Mouse (Mus musculus) ES-Bruce4 (cell line): ENCODE data around the gene Psmd3. TPM values are rescaled to one million over a fixed set of nuclear protein-coding genes. Genes with fewer than 3 reads are reported as not detected.
"Not testable (repeated sequence)": the region's sequence is repeated elsewhere in the genome, so short reads cannot be mapped to it uniquely, and the experiment has no call there.

Source experiments
- H3K27ac ChIP-seq: 2 replicates; pipeline ENCODE4 v1.5.1; 2012; ENCODE audit warnings: low read length, inconsistent platforms; ENCODE audit not compliant: insufficient read depth
- H3K27me3 ChIP-seq: 2 replicates; pipeline ENCODE4 v1.6.1; 2012; ENCODE audit warnings: mild to moderate bottlenecking, low read length, inconsistent platforms; ENCODE audit not compliant: control insufficient read depth, poor library complexity, insufficient read depth, severe bottlenecking
- H3K36me3 ChIP-seq: 2 replicates; pipeline ENCODE4 v1.6.1; 2012; ENCODE audit warnings: inconsistent platforms, mild to moderate bottlenecking, low read length, moderate library complexity; ENCODE audit not compliant: control insufficient read depth, poor library complexity, insufficient read depth, severe bottlenecking
- H3K4me1 ChIP-seq: one replicate; pipeline ENCODE4 v1.8.1; 2011; ENCODE audit warnings: low read length; ENCODE audit not compliant: control insufficient read depth, insufficient read depth
- H3K4me3 ChIP-seq: 2 replicates; pipeline ENCODE4 v1.5.1; 2011; ENCODE audit warnings: low read depth, mild to moderate bottlenecking, low read length
- H3K9ac ChIP-seq: 2 replicates; pipeline ENCODE4 v1.6.1; 2012; ENCODE audit warnings: low read depth, mild to moderate bottlenecking, inconsistent platforms; ENCODE audit not compliant: poor library complexity, severe bottlenecking
- H3K9me3 ChIP-seq: replicated peaks from 2 replicates; pipeline ENCODE4 v1.6.1; 2012; ENCODE audit warnings: mild to moderate bottlenecking, low read length, inconsistent platforms; ENCODE audit not compliant: control insufficient read depth, poor library complexity, insufficient read depth, severe bottlenecking
- CTCF ChIP-seq: IDR thresholded peaks from one replicate; pipeline ENCODE4 v1.8.1; 2011; ENCODE audit warnings: low read depth, low read length
- EP300 ChIP-seq: IDR thresholded peaks from 2 replicates; pipeline ENCODE4 v1.6.1; 2011; ENCODE audit warnings: low read depth, low read length; ENCODE audit not compliant: insufficient read depth
- POLR2A ChIP-seq: IDR thresholded peaks from one replicate; pipeline ENCODE4 v1.8.1; 2011; ENCODE audit warnings: low read length; ENCODE audit not compliant: insufficient read depth
- polyA plus RNA-seq: library from polyadenylated mRNA; stranded (reverse); fragments of >200 nt; gene quantifications from 2 replicates; pipeline ENCODE4 v1.2.4, GENCODE M21; 2011; ENCODE audit warnings: low read depth; ENCODE audit not compliant: missing spikeins, insufficient read depth, insufficient read length

Gene Psmd3
- polyA plus RNA-seq, 1 experiment, result 129 TPM

DNA sequence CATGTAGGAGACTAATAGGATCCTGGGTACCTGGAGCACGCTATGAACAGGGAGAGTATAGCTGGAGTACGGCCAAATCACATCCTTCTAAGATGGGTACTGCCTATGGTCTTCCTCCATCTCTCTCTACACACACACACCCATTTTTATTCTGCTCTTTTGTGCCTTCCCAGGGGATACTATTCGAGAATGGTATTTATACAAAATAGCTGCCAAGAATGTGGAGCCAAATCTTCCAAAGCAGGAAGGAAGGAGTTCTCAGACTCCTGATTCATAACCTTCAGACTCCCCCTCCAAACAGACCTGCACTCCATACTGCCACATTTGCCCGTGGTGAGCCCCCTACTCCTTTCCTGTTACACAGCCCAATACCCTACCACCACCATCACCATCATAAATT is 48.4 kb downstream of the Psmd3 start:
- Histone ChIP-seq H3K9me3 (0 out of 2 replicates have a peak, but pooled peaks cover 4% of the 10 kb centered on the region), H3K36me3 (peaks cover 8% of the 10 kb centered on the region), H3K27me3 (no peaks in the 10 kb centered on the region), H3K9ac (no peak overlapping the region), H3K27ac (no peak overlapping the region), H3K4me3 (no peak overlapping the region), H3K4me1 (no peaks in the 10 kb centered on the region)
- TF ChIP-seq EP300 (no peak), POLR2A (no peak), CTCF (no peak)

DNA sequence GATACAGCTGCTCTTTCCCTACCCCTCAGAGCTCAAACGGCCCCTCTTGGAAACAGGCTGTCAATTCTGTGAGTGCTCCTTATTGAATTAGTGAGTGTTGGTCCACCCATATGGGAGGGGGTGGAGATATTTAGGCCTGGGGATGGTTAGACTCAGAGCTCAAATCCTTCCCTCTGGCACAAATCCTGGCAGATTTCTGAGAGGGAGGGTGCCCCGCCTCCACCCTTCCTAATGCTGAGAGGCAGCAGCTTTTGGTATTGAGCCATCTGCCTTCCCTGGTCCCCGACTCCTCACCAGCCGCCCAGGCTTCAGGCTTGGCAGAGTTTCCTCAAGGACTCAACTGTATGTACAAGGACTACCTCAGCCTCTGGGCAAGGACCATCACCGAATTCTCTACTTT is 48.8 kb downstream of the Psmd3 start:
- H3K27me3 ChIP-seq, result no peaks in the 10 kb centered on the region
- no peak for TF ChIP-seq EP300
- TF ChIP-seq POLR2A, result no peak
- H3K36me3 ChIP-seq, result peaks cover 8% of the 10 kb centered on the region
- H3K4me1 ChIP-seq, result no peaks in the 10 kb centered on the region
- no peak overlapping the region for H3K27ac ChIP-seq
- no peak overlapping the region for H3K9ac ChIP-seq
- H3K9me3 ChIP-seq, result 0 out of 2 replicates have a peak, but pooled peaks cover 4% of the 10 kb centered on the region
- H3K4me3 ChIP-seq, result no peak overlapping the region

DNA sequence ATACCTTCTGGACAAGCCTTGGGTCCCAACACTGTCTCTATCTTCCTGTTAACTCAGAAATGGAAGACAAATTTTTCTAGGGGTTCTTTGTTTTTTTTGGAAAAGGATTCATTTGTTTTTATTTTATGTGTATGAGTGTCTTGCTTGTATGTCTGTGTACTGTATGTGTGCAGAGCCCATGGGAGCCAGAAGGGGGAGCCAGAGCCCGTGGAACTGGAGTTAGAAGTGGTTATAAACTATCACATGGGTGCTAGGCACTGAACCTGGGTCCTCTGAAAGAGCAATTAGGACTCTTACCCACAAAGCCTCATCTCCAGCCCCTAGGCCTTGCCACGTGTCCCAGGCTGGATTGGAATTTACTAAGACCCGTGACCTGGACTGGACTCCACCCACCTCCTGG is 51.7 kb downstream of the Psmd3 start:
- Histone ChIP-seq H3K27me3 (no peaks in the 10 kb centered on the region), H3K36me3 (no peaks in the 10 kb centered on the region), H3K9ac (no peak overlapping the region), H3K9me3 (0 out of 2 replicates have a peak, but pooled peaks cover 4% of the 10 kb centered on the region), H3K4me3 (no peak overlapping the region), H3K4me1 (peaks cover 4% of the 10 kb centered on the region), H3K27ac (no peak overlapping the region)
- TF ChIP-seq EP300, result no peak
- no peak for TF ChIP-seq POLR2A
- peak; percentile 56 for TF ChIP-seq CTCF

DNA sequence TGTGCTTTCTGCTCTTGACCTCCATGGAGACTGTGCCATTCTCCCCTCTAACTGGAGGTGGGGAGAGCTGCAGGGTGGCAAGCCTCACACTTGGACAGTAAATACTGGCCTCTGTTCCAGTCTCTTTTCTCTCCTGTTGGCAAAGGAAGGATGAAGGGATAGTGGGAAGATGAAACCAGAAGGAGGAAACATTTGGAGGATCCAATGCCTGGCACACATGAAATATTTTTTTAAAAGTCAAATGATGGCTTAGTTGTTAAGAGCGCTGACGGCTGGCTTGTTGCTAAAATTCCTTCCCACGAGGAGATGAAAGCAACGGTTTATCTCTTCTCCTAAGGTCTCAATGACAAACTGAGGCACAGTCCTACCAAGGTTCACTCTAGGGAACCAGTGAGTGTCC is 52.8 kb downstream of the Psmd3 start:
- Histone ChIP-seq H3K4me1 (peaks cover 7% of the 10 kb centered on the region), H3K27me3 (no peaks in the 10 kb centered on the region), H3K36me3 (no peaks in the 10 kb centered on the region), H3K27ac (no peak overlapping the region), H3K4me3 (no peak overlapping the region), H3K9me3 (0 out of 2 replicates have a peak, but pooled peaks cover 4% of the 10 kb centered on the region), H3K9ac (no peak overlapping the region)
- no peak for TF ChIP-seq CTCF
- no peak for TF ChIP-seq POLR2A
- no peak for TF ChIP-seq EP300

DNA sequence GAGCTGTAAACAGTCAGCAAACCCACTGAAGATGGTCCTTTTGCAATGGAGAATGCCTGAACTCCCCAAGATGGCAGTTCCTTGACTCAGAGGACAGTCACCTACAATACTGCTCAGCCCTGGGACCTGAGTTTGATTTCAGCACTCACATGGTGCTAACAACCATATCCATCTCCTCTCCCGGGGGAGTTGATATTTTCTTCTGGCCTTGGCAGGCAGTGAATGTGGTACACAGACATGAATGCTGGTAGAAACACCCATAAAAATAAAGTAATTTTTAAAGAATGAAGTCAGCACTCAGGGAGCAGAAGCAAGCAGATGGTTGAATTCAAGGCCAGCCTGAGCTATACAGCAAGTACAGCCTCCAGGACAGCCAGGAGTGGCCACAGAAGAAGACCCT is 53.8 kb downstream of the Psmd3 start:
- 0 out of 2 replicates have a peak, but pooled peaks cover 4% of the 10 kb centered on the region for H3K9me3 ChIP-seq
- H3K9ac ChIP-seq, result no peak overlapping the region
- no peak overlapping the region for H3K27ac ChIP-seq
- H3K4me1 ChIP-seq, result peaks cover 7% of the 10 kb centered on the region
- H3K27me3 ChIP-seq, result no peaks in the 10 kb centered on the region
- no peak overlapping the region for H3K4me3 ChIP-seq
- H3K36me3 ChIP-seq, result no peaks in the 10 kb centered on the region
- TF ChIP-seq CTCF, result no peak
- no peak for TF ChIP-seq POLR2A
- TF ChIP-seq EP300, result no peak

DNA sequence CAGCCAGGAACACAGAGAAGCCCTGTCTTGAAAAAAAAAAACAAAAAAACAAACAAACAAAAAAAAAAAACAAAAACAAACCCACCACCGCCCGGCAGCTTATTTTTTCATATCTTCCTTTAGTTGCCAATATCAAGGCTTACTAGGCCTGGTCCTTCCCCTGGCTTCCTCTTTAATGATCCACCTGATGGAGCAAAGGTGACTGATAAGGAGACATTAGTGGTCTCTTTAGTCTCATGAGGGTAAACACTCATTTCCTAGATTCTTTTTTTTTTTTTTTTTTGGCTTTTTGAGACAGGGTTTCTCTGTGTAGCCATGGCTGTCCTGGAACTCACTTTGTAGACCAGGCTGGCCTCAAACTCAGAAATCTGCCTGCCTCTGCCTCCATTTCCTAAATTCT is 54.9 kb downstream of the Psmd3 start:
- H3K4me3 ChIP-seq, H3K27ac ChIP-seq, H3K36me3 ChIP-seq: not testable (repeated sequence)

More for the DNA sequence above, 54.9 kb downstream of the Psmd3 start:
- H3K4me1 ChIP-seq, H3K9me3 ChIP-seq, H3K27me3 ChIP-seq, H3K9ac ChIP-seq: not testable (repeated sequence)
